Mouse (Mus musculus) forebrain, embryonic 16.5 days (tissue): Measurements from ENCODE around the gene Tbc1d17. TPM values are rescaled to one million over a fixed set of nuclear protein-coding genes. Genes with fewer than 3 reads are reported as not detected.

ENCODE experiments used
- ATAC-seq: fragments of 200-750 bp; cut with Nextera tagmentation; 2 replicates; pipeline ENCODE4 v1.8.0; 2017; ENCODE audit warnings: mild to moderate bottlenecking, moderate library complexity
- H3K27ac ChIP-seq: fragments of 300-500 bp; sonication (generic); 2 replicates; pipeline ENCODE4 v1.5.1; 2014; ENCODE audit warnings: low read length, control low read depth
- H3K27me3 ChIP-seq: fragments of 300-500 bp; sonication (generic); replicated peaks from 2 replicates; pipeline ENCODE4 v1.6.1; 2014; ENCODE audit warnings: low read length; ENCODE audit not compliant: control insufficient read depth, insufficient read depth
- H3K36me3 ChIP-seq: fragments of 300-500 bp; sonication (generic); 2 replicates; pipeline ENCODE4 v1.6.1; 2014; ENCODE audit not compliant: control insufficient read depth, insufficient read depth
- H3K4me1 ChIP-seq: fragments of 300-500 bp; sonication (generic); replicated peaks from 2 replicates; pipeline ENCODE4 v1.6.1; 2014; ENCODE audit warnings: low read length; ENCODE audit not compliant: control insufficient read depth, insufficient read depth
- H3K4me2 ChIP-seq: fragments of 300-500 bp; sonication (generic); 2 replicates; pipeline ENCODE4 v1.6.1; 2014; ENCODE audit warnings: mild to moderate bottlenecking, low read length, control low read depth
- H3K4me3 ChIP-seq: fragments of 300-500 bp; sonication (generic); replicated peaks from 2 replicates; pipeline ENCODE4 v1.5.1; 2014; ENCODE audit warnings: mild to moderate bottlenecking, low read length, control low read depth
- H3K9ac ChIP-seq: fragments of 300-500 bp; sonication (generic); replicated peaks from 2 replicates; pipeline ENCODE4 v1.6.1; 2014; ENCODE audit warnings: low read depth, low read length, control low read depth
- H3K9me3 ChIP-seq: fragments of 300-500 bp; sonication (generic); 2 replicates; pipeline ENCODE4 v1.6.1; 2016; ENCODE audit warnings: low read length; ENCODE audit not compliant: control insufficient read depth
- WGBS: fragments of 180-500 bp; shearing (Covaris S2); extraction: QIAGEN DNeasy Blood & Tissue Kit; methylation state at CpG from one replicate; pipeline ENCODE4 v1.1.7; 2014; 5-methylcytosine and 5-hydroxymethylcytosine counted together
- polyA plus RNA-seq: library from polyadenylated mRNA; unstranded; fragments of >200 nt; fragmentation: Nextera tagmentation; extraction: Ambion mirVana; gene quantifications from 2 replicates; pipeline ENCODE4 v1.2.1, GENCODE M21; 2015

Tbc1d17 gene
- polyA plus RNA-seq, 1 experiment from 2014 or later = 122 TPM

GRCm38 (mm10) chr7:44821666-44822448, 27.0 kb downstream of the Tbc1d17 start:
- no peak overlapping the region for H3K9ac ChIP-seq
- no peak overlapping the region for H3K4me3 ChIP-seq
- ATAC-seq = no peak
- no peaks in the 10 kb centered on the region for H3K9me3 ChIP-seq
- no peaks in the 10 kb centered on the region for H3K27me3 ChIP-seq
- no peak overlapping the region for H3K4me2 ChIP-seq
- H3K27ac ChIP-seq = no peak overlapping the region
- H3K4me1 ChIP-seq = peaks cover 47% of the 10 kb centered on the region
- no peaks in the 10 kb centered on the region for H3K36me3 ChIP-seq
- WGBS = 86% methylated on average over 7 of the region's 7 CpGs

GRCm38 (mm10) chr7:44820525-44820924, 28.4 kb downstream of the Tbc1d17 start:
- Histone ChIP-seq H3K4me1 (peaks cover 47% of the 10 kb centered on the region), H3K27me3 (no peaks in the 10 kb centered on the region), H3K36me3 (no peaks in the 10 kb centered on the region), H3K4me2 (no peak overlapping the region), H3K9me3 (no peaks in the 10 kb centered on the region), H3K27ac (no peak overlapping the region), H3K9ac (no peak overlapping the region), H3K4me3 (no peak overlapping the region)
- 76% methylated on average over 3 of the region's 3 CpGs for WGBS
- ATAC-seq = no peak

GRCm38 (mm10) chr7:44819863-44820262, 29.0 kb downstream of the Tbc1d17 start:
- H3K4me2 ChIP-seq = no peak overlapping the region
- no peak for ATAC-seq
- 59% methylated on average over 5 of the region's 5 CpGs for WGBS
- no peak overlapping the region for H3K4me3 ChIP-seq
- H3K27me3 ChIP-seq = no peaks in the 10 kb centered on the region
- no peaks in the 10 kb centered on the region for H3K36me3 ChIP-seq
- H3K9me3 ChIP-seq = no peaks in the 10 kb centered on the region
- H3K27ac ChIP-seq = no peak overlapping the region
- peaks cover 50% of the 10 kb centered on the region for H3K4me1 ChIP-seq
- H3K9ac ChIP-seq = 0 out of 2 replicates have a peak overlapping the region, but pooled peaks have one; percentile 5

- peak overlapping the region; percentile 50 for H3K9ac ChIP-seq
- H3K4me1 ChIP-seq = peaks cover 48% of the 10 kb centered on the region
- no peaks in the 10 kb centered on the region for H3K36me3 ChIP-seq
- no peaks in the 10 kb centered on the region for H3K27me3 ChIP-seq
- WGBS = 93% methylated on average over 2 of the region's 2 CpGs
- no peak for ATAC-seq
- no peak overlapping the region; the same call in 1 of the 2 replicates for H3K4me3 ChIP-seq
- H3K27ac ChIP-seq = no peak overlapping the region
- H3K9me3 ChIP-seq = no peaks in the 10 kb centered on the region
- peak overlapping the region; percentile 80 for H3K4me2 ChIP-seq
Observed at GRCm38 (mm10) chr7:44819391-44819790, 29.5 kb downstream of the Tbc1d17 start.

- Histone ChIP-seq H3K4me1 (peaks cover 48% of the 10 kb centered on the region), H3K9ac (peak overlapping the region; percentile 50), H3K36me3 (no peaks in the 10 kb centered on the region), H3K4me2 (peak overlapping the region; percentile 80), H3K27ac (0 out of 2 replicates have a peak overlapping the region, but pooled peaks have one; percentile 27), H3K4me3 (peak overlapping the region; percentile 25), H3K9me3 (no peaks in the 10 kb centered on the region), H3K27me3 (no peaks in the 10 kb centered on the region)
- WGBS = 18% methylated on average over 6 of the region's 6 CpGs
- no peak for ATAC-seq
Observed at GRCm38 (mm10) chr7:44818751-44819235, 30.1 kb downstream of the Tbc1d17 start.

- 14% methylated on average over 2 of the region's 2 CpGs for WGBS
- peaks cover 45% of the 10 kb centered on the region for H3K4me1 ChIP-seq
- H3K9ac ChIP-seq = peak overlapping the region; percentile 91; the same call in 1 of the 2 replicates
Observed at GRCm38 (mm10) chr7:44818164-44818563, 30.7 kb downstream of the Tbc1d17 start.

GRCm38 (mm10) chr7:44817441-44817840, 31.4 kb downstream of the Tbc1d17 start:
- ATAC-seq = no peak
- no peaks in the 10 kb centered on the region for H3K36me3 ChIP-seq
- H3K9me3 ChIP-seq = no peaks in the 10 kb centered on the region
- peaks cover 42% of the 10 kb centered on the region for H3K4me1 ChIP-seq
- WGBS = 27% methylated on average over 3 of the region's 3 CpGs
- peak overlapping the region; percentile 91 for H3K9ac ChIP-seq
- H3K4me2 ChIP-seq = peak overlapping the region; percentile 80
- peak overlapping the region; percentile 88 for H3K4me3 ChIP-seq
- H3K27me3 ChIP-seq = no peaks in the 10 kb centered on the region
- H3K27ac ChIP-seq = no peak overlapping the region

More at GRCm38 (mm10) chr7:44818164-44818563, 30.7 kb downstream of the Tbc1d17 start:
- Histone ChIP-seq H3K4me2 (peak overlapping the region; percentile 80), H3K9me3 (no peaks in the 10 kb centered on the region), H3K27ac (0 out of 2 replicates have a peak overlapping the region, but pooled peaks have one; percentile 27), H3K36me3 (no peaks in the 10 kb centered on the region), H3K4me3 (peak overlapping the region; percentile 88), H3K27me3 (no peaks in the 10 kb centered on the region)
- ATAC-seq = no peak

GRCm38 (mm10) chr7:44816470-44817021, 32.3 kb downstream of the Tbc1d17 start, which contains the start of gene Atf5:
Atf5 (minus strand) TSS chr7:44816658.
- peak within 1 kb of the TSS; percentile 88 for H3K4me3 ChIP-seq
- no peaks in the 10 kb centered on the region for H3K9me3 ChIP-seq
- WGBS = under 1% methylated on average over 51 of the region's 57 CpGs
- H3K4me1 ChIP-seq = peaks cover 42% of the 10 kb centered on the region
- peak within 1 kb of the TSS; percentile 89 for H3K27ac ChIP-seq
- H3K4me2 ChIP-seq = peak within 1 kb of the TSS; percentile 80
- peak within 1 kb of the TSS; percentile 91 for H3K9ac ChIP-seq
- H3K36me3 ChIP-seq = no peaks in the 10 kb centered on the region
- peak; percentile 31 for ATAC-seq
- no peaks in the 10 kb centered on the region for H3K27me3 ChIP-seq

GRCm38 (mm10) chr7:44815721-44816469, 33.0 kb downstream of the Tbc1d17 start, which contains the start of the genes Nup62 and Il4i1:
Nup62 (plus strand) TSS chr7:44816088.
Il4i1 (plus strand) TSS chr7:44816387.
- Histone ChIP-seq H3K27me3 (no peaks in the 10 kb centered on the region), H3K27ac (peak within 1 kb of the TSS; percentile 89), H3K36me3 (no peaks in the 10 kb centered on the region), H3K4me3 (peak within 1 kb of the TSS; percentile 88), H3K4me1 (peaks cover 42% of the 10 kb centered on the region), H3K9ac (peak within 1 kb of the TSS; percentile 91), H3K9me3 (no peaks in the 10 kb centered on the region), H3K4me2 (peak within 1 kb of the TSS; percentile 80)
- peak; percentile 92 for ATAC-seq
- under 1% methylated on average over 62 of the region's 62 CpGs for WGBS
